Mouse (Mus musculus) yolk sac, embryonic 10.5 days (tissue): ENCODE results near the gene Bud23.
"Not testable (repeated sequence)": the region's sequence is repeated elsewhere in the genome, so short reads cannot be mapped to it uniquely, and the experiment has no call there.

Source experiments
- DNase-seq: peaks from one replicate; pipeline ENCODE4 v3.0.0-alpha.2; 2017; ENCODE audit warnings: low spot score

The Bud23 gene

GRCm38 (mm10) chr5:135064909-135065446 lies at the start of gene Bud23:
Bud23 (minus strand) TSS chr5:135064959.
- not testable (repeated sequence) for DNase-seq

GRCm38 (mm10) chr5:135113782-135114181 lies 49.0 kb upstream of the Bud23 start:
- no peak for DNase-seq

- DNase-seq = no peak
Measured at GRCm38 (mm10) chr5:135109976-135110375, 45.2 kb upstream of the Bud23 start.

- DNase-seq = no peak
Measured at GRCm38 (mm10) chr5:135109426-135109825, 44.7 kb upstream of the Bud23 start.

GRCm38 (mm10) chr5:135109017-135109416 lies 44.3 kb upstream of the Bud23 start:
- no peak for DNase-seq

- peak; percentile 87 for DNase-seq
Measured at GRCm38 (mm10) chr5:135107521-135108501, 43.1 kb upstream of the Bud23 start.

GRCm38 (mm10) chr5:135106758-135107256 lies 42.0 kb upstream of the Bud23 start:
- peak; percentile 83 for DNase-seq

GRCm38 (mm10) chr5:135103999-135104660 lies 39.4 kb upstream of the Bud23 start:
- no peak for DNase-seq

- DNase-seq = no peak
Measured at GRCm38 (mm10) chr5:135100981-135101380, 36.2 kb upstream of the Bud23 start.

- DNase-seq = peak; percentile 40
Measured at GRCm38 (mm10) chr5:135089653-135090052, 24.9 kb upstream of the Bud23 start, which contains the start of gene Mlxipl. Mlxipl (plus strand) TSS chr5:135089890.

GRCm38 (mm10) chr5:135086871-135087270 lies 22.1 kb upstream of the Bud23 start:
- no peak for DNase-seq

GRCm38 (mm10) chr5:135080539-135080938 lies 15.8 kb upstream of the Bud23 start:
- DNase-seq = no peak

- DNase-seq = no peak
Measured at GRCm38 (mm10) chr5:135079578-135079977, 14.8 kb upstream of the Bud23 start.

GRCm38 (mm10) chr5:135078482-135078810 lies 13.7 kb upstream of the Bud23 start:
- no peak for DNase-seq

GRCm38 (mm10) chr5:135077564-135078481 lies 13.1 kb upstream of the Bud23 start, which contains the start of gene Vps37d:
Vps37d (minus strand) TSS chr5:135078266.
- peak; percentile 88 for DNase-seq

GRCm38 (mm10) chr5:135076931-135077505 lies 12.3 kb upstream of the Bud23 start:
- DNase-seq = no peak

GRCm38 (mm10) chr5:135076368-135076767 lies 11.6 kb upstream of the Bud23 start:
- DNase-seq = no peak

- no peak for DNase-seq
Measured at GRCm38 (mm10) chr5:135075655-135076054, 10.9 kb upstream of the Bud23 start.

- no peak for DNase-seq
Measured at GRCm38 (mm10) chr5:135073349-135074150, 8.8 kb upstream of the Bud23 start.

GRCm38 (mm10) chr5:135072720-135073119 lies 8.0 kb upstream of the Bud23 start:
- DNase-seq = no peak
